Mouse (Mus musculus) stomach, postnatal 0 days (tissue): ENCODE data around the gene Phlpp2.

Experiments
- CTCF ChIP-seq: IDR thresholded peaks from 2 replicates; pipeline ENCODE4 v1.5.1; 2016; ENCODE audit warnings: antibody characterized with exemption, low read depth, mild to moderate bottlenecking, moderate library complexity
- EP300 ChIP-seq: optimal IDR thresholded peaks from 2 replicates; pipeline ENCODE3; 2016; ENCODE audit warnings: antibody characterized with exemption

GRCm38 (mm10) chr8:109959112-109959511 is 90.8 kb downstream of the Phlpp2 start:
- no peak for TF ChIP-seq CTCF
- TF ChIP-seq EP300, result no peak
